Mouse (Mus musculus) testis, adult 2 months (tissue): ENCODE data around the gene Xylt1. TPM values are rescaled to one million over a fixed set of nuclear protein-coding genes. Genes with fewer than 3 reads are reported as not detected.

Experiments used
- H3K27ac ChIP-seq: fragments of 200-500 bp; 2 replicates; pipeline ENCODE4 v1.5.1; 2012; ENCODE audit warnings: low read depth, low read length; ENCODE audit not compliant: control insufficient read depth, insufficient read depth
- H3K27me3 ChIP-seq: fragments of 200-500 bp; 2 replicates; pipeline ENCODE4 v1.6.1; 2012; ENCODE audit warnings: mild to moderate bottlenecking, low read length, moderate library complexity; ENCODE audit not compliant: control insufficient read depth, insufficient read depth
- H3K36me3 ChIP-seq: fragments of 200-500 bp; 2 replicates; pipeline ENCODE4 v1.6.1; 2012; ENCODE audit warnings: mild to moderate bottlenecking, low read length; ENCODE audit not compliant: control insufficient read depth, insufficient read depth
- H3K4me1 ChIP-seq: fragments of 200-500 bp; 2 replicates; pipeline ENCODE4 v1.6.1; 2012; ENCODE audit warnings: low read length; ENCODE audit not compliant: control insufficient read depth, insufficient read depth
- H3K4me3 ChIP-seq: fragments of 200-500 bp; 2 replicates; pipeline ENCODE4 v1.5.1; 2012; ENCODE audit warnings: low read depth, mild to moderate bottlenecking, low read length, moderate library complexity, mixed read lengths; ENCODE audit not compliant: control insufficient read depth
- CTCF ChIP-seq: fragments of 200-500 bp; IDR thresholded peaks from 2 replicates; pipeline ENCODE4 v1.5.1; 2012; ENCODE audit warnings: low read depth, mild to moderate bottlenecking, inconsistent platforms, low read length, moderate library complexity; ENCODE audit not compliant: control insufficient read depth, insufficient read depth, insufficient replicate concordance
- POLR2A ChIP-seq: fragments of 200-500 bp; IDR thresholded peaks from 2 replicates; pipeline ENCODE4 v1.6.1; 2012; ENCODE audit warnings: low read depth, mild to moderate bottlenecking, inconsistent platforms, low read length, moderate library complexity; ENCODE audit not compliant: control insufficient read depth
- polyA plus RNA-seq: library from polyadenylated mRNA; depleted of rRNA; stranded (reverse); fragments of >200 nt; gene quantifications from 2 replicates; pipeline ENCODE4 v1.2.3, GENCODE M21; 2012

Gene Xylt1
- polyA plus RNA-seq, 1 experiment = 0.79 TPM

GRCm38 (mm10) chr7:117414341-117415008 is 33.7 kb downstream of the Xylt1 start:
- no peaks in the 10 kb centered on the region for H3K4me1 ChIP-seq
- TF ChIP-seq POLR2A = no peak
- TF ChIP-seq CTCF = no peak
- H3K36me3 ChIP-seq = no peaks in the 10 kb centered on the region
- H3K27ac ChIP-seq = no peak overlapping the region
- no peak overlapping the region for H3K4me3 ChIP-seq
- H3K27me3 ChIP-seq = no peaks in the 10 kb centered on the region

DNA sequence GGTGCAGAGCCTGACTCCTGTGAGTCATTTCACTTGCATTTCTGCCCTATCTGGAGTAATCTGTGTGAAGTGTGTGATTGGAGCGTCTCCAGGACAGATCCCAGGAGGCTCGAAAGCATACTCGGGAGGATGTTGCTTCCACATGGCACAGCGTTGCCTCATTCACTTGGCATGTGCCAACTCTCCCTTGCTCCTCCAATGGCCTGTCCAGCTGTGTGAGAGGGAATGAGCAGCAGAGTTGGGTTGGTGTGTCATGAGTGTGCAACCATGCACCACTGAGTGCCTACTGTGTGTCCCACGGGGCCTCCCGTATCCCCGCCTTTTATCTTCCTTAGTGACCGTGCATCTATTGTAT is 34.2 kb downstream of the Xylt1 start:
- H3K4me3 ChIP-seq = no peak overlapping the region
- TF ChIP-seq POLR2A (no peak), CTCF (no peak)
- H3K36me3 ChIP-seq = no peaks in the 10 kb centered on the region
- H3K4me1 ChIP-seq = no peaks in the 10 kb centered on the region
- no peak overlapping the region for H3K27ac ChIP-seq
- H3K27me3 ChIP-seq = no peaks in the 10 kb centered on the region

DNA sequence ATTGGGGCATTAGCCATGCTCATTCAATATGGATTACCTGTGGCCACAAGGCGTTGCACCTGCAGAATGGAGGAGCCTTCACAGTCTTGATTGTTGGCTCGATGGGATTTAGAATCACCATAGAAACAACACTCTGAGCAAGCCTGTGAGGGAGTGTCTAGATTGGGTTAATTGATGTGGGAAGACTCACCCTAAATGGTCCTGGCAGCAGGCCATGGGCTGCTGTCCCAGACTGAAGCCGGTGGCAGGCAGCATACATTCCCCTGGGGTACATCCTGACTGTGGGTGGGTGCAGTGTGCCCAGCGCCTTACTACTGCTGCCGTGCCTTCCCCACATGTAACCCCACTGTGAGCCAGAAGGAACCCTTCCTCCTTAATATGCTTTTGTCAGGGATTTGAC is 38.3 kb downstream of the Xylt1 start:
- TF ChIP-seq POLR2A = no peak
- TF ChIP-seq CTCF = no peak
- Histone ChIP-seq H3K36me3 (no peaks in the 10 kb centered on the region), H3K27me3 (no peaks in the 10 kb centered on the region), H3K27ac (no peak overlapping the region), H3K4me3 (no peak overlapping the region), H3K4me1 (no peaks in the 10 kb centered on the region)

- TF ChIP-seq CTCF (no peak), POLR2A (no peak)
- no peak overlapping the region for H3K27ac ChIP-seq
- no peaks in the 10 kb centered on the region for H3K4me1 ChIP-seq
- no peaks in the 10 kb centered on the region for H3K36me3 ChIP-seq
- no peaks in the 10 kb centered on the region for H3K27me3 ChIP-seq
- H3K4me3 ChIP-seq = no peak overlapping the region
Observed at GRCm38 (mm10) chr7:117419846-117420245, 39.1 kb downstream of the Xylt1 start.

DNA sequence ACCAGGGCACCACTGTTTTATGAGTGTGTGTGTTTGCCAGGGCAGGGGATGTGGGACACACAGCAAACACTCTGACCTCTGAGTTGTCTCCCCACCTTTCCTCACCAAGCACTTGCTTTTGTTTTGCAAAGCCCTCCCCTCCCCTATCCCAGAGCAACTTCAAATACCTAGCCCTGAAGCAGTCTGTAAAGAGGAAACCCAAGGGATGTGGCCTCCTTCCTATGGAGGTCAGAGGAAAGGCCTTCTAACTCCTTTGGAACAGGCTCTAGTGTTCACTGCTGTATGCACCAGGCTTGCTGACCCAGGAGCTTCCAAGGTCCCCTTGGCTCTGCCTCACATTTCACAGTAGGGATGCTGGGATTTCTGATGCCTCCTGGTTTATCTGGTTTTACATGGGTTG is 39.5 kb downstream of the Xylt1 start:
- Histone ChIP-seq H3K27ac (no peak overlapping the region), H3K36me3 (no peaks in the 10 kb centered on the region), H3K4me1 (no peaks in the 10 kb centered on the region), H3K4me3 (no peak overlapping the region), H3K27me3 (no peaks in the 10 kb centered on the region)
- TF ChIP-seq POLR2A (no peak), CTCF (no peak)

GRCm38 (mm10) chr7:117420836-117421566 is 40.2 kb downstream of the Xylt1 start:
- H3K36me3 ChIP-seq = no peaks in the 10 kb centered on the region
- H3K27ac ChIP-seq = no peak overlapping the region
- no peaks in the 10 kb centered on the region for H3K4me1 ChIP-seq

GRCm38 (mm10) chr7:117424841-117425240 is 44.1 kb downstream of the Xylt1 start:
- no peaks in the 10 kb centered on the region for H3K4me1 ChIP-seq
- TF ChIP-seq CTCF = no peak
- no peak for TF ChIP-seq POLR2A
- H3K27ac ChIP-seq = no peak overlapping the region
- no peak overlapping the region for H3K4me3 ChIP-seq
- H3K36me3 ChIP-seq = no peaks in the 10 kb centered on the region
- no peaks in the 10 kb centered on the region for H3K27me3 ChIP-seq

More at GRCm38 (mm10) chr7:117420836-117421566, 40.2 kb downstream of the Xylt1 start:
- no peak for TF ChIP-seq POLR2A
- TF ChIP-seq CTCF = no peak
- Histone ChIP-seq H3K27me3 (no peaks in the 10 kb centered on the region), H3K4me3 (no peak overlapping the region)

DNA sequence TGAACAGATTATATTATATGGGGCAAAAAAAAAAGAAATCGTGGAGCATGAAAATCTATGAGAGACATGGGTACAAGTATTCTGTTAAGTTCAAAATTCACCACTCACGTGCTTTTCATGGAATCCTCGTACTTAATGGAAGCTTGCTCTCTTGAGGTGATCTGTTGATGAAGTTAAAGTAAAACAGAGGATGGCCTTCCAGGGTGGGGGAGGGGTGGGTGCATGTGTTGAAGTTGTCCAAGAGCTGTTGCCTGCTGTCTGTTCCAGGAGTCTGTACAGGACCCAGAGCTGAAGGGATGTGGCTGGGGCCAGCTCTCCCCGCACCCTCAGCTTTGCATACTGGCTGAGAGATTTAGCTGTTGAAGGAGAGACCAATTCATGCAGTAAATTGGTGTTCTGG is 45.6 kb downstream of the Xylt1 start:
- H3K4me3 ChIP-seq = no peak overlapping the region
- no peak overlapping the region for H3K27ac ChIP-seq
- no peaks in the 10 kb centered on the region for H3K27me3 ChIP-seq
- no peaks in the 10 kb centered on the region for H3K4me1 ChIP-seq
- TF ChIP-seq POLR2A = no peak
- TF ChIP-seq CTCF = no peak
- no peaks in the 10 kb centered on the region for H3K36me3 ChIP-seq
